Mouse (Mus musculus) E14TG2a.4 (cell line): ENCODE data around the gene Pde4d.

Experiments
- CTCF ChIP-seq: conservative IDR thresholded peaks from 2 replicates; pipeline ENCODE4 v1.5.1; 2014; ENCODE audit warnings: low read length
- NANOG ChIP-seq: IDR thresholded peaks from 2 replicates; pipeline ENCODE4 v1.6.1; 2014; ENCODE audit warnings: borderline replicate concordance, low read length, mixed read lengths
- POU5F1 ChIP-seq: IDR thresholded peaks from 2 replicates; pipeline ENCODE4 v1.6.1; 2014; ENCODE audit warnings: low read length, borderline replicate concordance

DNA sequence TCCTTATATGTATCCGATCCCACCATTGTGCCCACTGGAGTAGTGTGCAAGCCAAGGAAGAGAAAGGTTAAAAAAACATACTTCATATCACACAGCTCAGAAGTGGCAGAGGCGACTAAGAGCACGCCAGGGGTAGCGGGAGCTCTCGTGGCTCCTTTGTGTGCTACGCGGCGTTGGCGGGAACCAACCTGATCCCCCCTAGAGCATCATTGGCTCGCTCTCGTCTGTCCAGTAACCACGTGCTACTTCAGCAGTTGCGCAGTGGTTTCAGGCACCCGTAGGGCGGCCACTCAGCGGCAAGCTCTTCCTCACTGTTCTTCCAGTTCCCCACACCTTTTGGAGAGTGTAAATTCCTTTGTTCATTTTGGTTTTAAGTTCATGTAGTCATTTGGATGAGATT is 758.9 kb downstream of the Pde4d start:
- TF ChIP-seq CTCF (no peak), POU5F1 (no peak), NANOG (no peak)
